Mouse (Mus musculus): Measurements from ENCODE around the gene Gm10999.

The Gm10999 gene

DNA sequence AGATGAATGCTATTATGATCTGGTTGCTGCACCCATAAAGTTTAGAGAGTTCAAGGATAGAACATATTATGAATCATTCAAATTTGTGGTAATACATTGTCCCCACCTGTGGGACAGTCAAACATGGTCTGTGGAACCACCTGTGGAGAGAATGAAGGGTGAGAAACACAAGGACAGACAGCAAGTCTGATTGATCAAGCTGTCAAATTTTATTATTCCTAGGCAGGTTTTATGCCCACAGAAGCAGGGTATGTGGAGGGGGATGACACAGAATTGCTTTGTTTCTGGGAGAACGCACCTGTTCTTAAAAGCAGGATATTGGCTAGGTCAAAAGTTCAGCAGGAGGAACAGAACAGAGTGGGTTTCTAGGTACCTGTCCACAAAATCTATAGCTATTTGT lies at the start of gene Gm10999:
Gene Gm10999 (minus strand): TSS at position 101 of the 400 bp plus-strand sequence.
- no peak for DNase-seq (ENCODE audit: low read depth, low spot score)

DNA sequence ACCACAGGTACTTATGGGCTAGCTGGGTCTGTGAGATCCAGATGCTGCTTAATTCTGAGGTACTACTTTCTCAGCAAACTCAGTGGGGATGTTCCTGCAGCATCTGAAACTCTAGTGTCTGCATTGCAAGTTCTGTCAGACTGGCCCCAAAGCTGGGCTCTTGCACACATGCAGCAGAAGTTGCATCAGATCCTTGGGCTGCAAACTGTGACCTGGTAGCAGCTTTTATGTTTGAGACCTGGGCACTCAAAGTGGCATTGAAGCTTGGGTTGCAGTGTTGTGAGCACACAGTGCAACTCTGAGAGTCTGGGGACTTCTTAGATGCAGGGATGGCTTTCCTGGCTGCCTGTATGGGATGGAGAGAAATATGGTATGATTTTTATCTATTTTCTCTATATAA lies 2.0 kb upstream of the Gm10999 start:
- no peak for DNase-seq (ENCODE audit: low read depth, low spot score)

- peak; percentile 70 for DNase-seq (ENCODE audit: low read depth, low spot score)
Observed at GRCm38 (mm10) chr8:129115761-129116160, 15.7 kb downstream of the Gm10999 start.
